Mouse (Mus musculus): ENCODE results near the gene Btbd7. TPM values are rescaled to one million over a fixed set of nuclear protein-coding genes. Genes with fewer than 3 reads are reported as not detected.

Btbd7 gene
- polyA plus RNA-seq, 1 experiment from 2014 or later = 15.6 TPM

DNA sequence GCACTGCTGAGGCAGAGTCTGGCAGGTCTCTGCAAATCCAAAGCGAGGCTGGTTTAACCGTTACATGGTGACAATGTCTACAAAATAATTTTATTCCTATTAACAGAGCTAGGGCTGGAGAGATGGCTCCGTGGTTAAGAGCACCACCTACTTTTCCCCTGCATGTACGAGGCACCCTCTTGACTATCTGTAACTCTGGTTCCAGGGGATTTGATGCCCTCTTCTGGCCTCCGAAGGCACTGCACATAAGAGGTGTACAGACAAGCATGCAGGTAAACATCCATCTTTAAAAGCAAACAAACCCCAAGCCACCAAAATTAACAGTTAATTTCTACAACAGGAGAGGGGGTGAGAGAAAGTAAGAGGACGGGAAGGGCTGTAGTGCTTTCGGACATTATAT lies 122.0 kb downstream of the Btbd7 start:
- Histone ChIP-seq H3K27ac (ENCODE audit: low read depth, low read length) (no peak overlapping the region), H3K9ac (ENCODE audit: low read length) (peak overlapping the region; percentile 74; the same call in 1 of the 2 replicates), H3K4me1 (ENCODE audit: control insufficient read depth, insufficient read depth, low read length) (peaks cover 9% of the 10 kb centered on the region), H3K36me3 (ENCODE audit: control insufficient read depth, insufficient read depth, low read length) (peaks cover 4% of the 10 kb centered on the region; the same call in 1 of the 2 replicates), H3K4me3 (ENCODE audit: low read depth, low read length) (peak overlapping the region; percentile 80), H3K27me3 (replicated peaks; ENCODE audit: control insufficient read depth, insufficient read depth, low read length) (no peaks in the 10 kb centered on the region), H3K4me2 (ENCODE audit: low read length) (peak overlapping the region; percentile 65), H3K9me3 (replicated peaks; ENCODE audit: control insufficient read depth, low read length) (no peaks in the 10 kb centered on the region)
- no peak for DNase-seq (ENCODE audit: low spot score)
- ATAC-seq = no peak
- WGBS = 83% methylated on average over 7 of the region's 7 CpGs

DNA sequence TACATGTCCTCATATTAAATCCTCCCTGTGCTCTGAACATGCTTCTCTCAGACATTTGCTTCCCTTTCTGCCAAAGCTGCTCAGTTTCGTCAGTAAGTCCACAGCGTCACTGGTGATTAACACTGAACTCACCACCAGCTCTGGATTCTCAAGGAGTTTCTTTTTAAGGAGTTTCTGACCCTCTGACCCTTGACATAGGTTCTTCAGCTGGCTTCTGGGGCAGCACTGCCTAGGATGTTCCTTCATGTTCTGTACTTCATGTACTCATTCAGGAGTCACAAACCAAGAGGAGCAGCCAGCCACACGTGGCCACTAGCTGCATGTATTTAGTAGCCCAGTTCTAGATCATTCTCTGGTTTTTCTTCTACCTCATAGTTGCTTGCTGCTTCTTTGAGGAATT lies 130.0 kb downstream of the Btbd7 start:
- no peak for DNase-seq (ENCODE audit: low spot score)
- Histone ChIP-seq H3K36me3 (ENCODE audit: control insufficient read depth, insufficient read depth, low read length) (peaks cover 17% of the 10 kb centered on the region), H3K4me3 (ENCODE audit: low read depth, low read length) (no peak overlapping the region), H3K27me3 (replicated peaks; ENCODE audit: control insufficient read depth, insufficient read depth, low read length) (no peaks in the 10 kb centered on the region), H3K9me3 (replicated peaks; ENCODE audit: control insufficient read depth, low read length) (no peaks in the 10 kb centered on the region), H3K4me2 (ENCODE audit: low read length) (no peak overlapping the region), H3K4me1 (ENCODE audit: control insufficient read depth, insufficient read depth, low read length) (peaks cover 11% of the 10 kb centered on the region), H3K9ac (ENCODE audit: low read length) (no peak overlapping the region), H3K27ac (ENCODE audit: low read depth, low read length) (no peak overlapping the region)
- 86% methylated on average over 3 of the region's 3 CpGs for WGBS
- ATAC-seq = no peak

DNA sequence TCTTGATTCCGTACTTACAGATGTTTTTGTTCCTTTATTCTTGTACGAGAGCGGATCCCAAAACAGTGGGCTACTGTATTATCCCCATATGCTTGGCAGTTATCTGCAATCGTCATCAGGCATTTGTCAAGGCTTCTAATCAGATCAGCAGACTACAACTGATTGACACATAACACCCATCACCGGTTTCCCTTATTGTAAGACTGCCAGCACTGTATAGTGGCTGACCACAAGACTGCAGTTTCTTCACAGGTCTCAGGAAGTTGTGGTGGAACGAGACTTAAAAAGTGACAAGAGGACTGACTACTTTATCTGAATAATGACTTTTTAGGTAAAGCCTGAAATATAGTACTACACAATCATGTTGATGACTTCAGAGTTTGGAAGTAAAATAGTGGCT lies 133.4 kb downstream of the Btbd7 start:
- H3K4me2 ChIP-seq (ENCODE audit: low read length) = peak overlapping the region; percentile 93; the same call in 1 of the 2 replicates
- no peak for ATAC-seq
- no peak overlapping the region for H3K9ac ChIP-seq (ENCODE audit: low read length)
- peaks cover 18% of the 10 kb centered on the region for H3K4me1 ChIP-seq (ENCODE audit: control insufficient read depth, insufficient read depth, low read length)
- no peak overlapping the region; the same call in 1 of the 2 replicates for H3K4me3 ChIP-seq (ENCODE audit: low read depth, low read length)
- no peaks in the 10 kb centered on the region for H3K27me3 ChIP-seq (replicated peaks; ENCODE audit: control insufficient read depth, insufficient read depth, low read length)
- no peaks in the 10 kb centered on the region for H3K9me3 ChIP-seq (replicated peaks; ENCODE audit: control insufficient read depth, low read length)
- no peak for DNase-seq (ENCODE audit: low spot score)
- H3K36me3 ChIP-seq (ENCODE audit: control insufficient read depth, insufficient read depth, low read length) = peaks cover 17% of the 10 kb centered on the region
- WGBS = 55% methylated on average over 6 of the region's 6 CpGs
- no peak overlapping the region for H3K27ac ChIP-seq (ENCODE audit: low read depth, low read length)

DNA sequence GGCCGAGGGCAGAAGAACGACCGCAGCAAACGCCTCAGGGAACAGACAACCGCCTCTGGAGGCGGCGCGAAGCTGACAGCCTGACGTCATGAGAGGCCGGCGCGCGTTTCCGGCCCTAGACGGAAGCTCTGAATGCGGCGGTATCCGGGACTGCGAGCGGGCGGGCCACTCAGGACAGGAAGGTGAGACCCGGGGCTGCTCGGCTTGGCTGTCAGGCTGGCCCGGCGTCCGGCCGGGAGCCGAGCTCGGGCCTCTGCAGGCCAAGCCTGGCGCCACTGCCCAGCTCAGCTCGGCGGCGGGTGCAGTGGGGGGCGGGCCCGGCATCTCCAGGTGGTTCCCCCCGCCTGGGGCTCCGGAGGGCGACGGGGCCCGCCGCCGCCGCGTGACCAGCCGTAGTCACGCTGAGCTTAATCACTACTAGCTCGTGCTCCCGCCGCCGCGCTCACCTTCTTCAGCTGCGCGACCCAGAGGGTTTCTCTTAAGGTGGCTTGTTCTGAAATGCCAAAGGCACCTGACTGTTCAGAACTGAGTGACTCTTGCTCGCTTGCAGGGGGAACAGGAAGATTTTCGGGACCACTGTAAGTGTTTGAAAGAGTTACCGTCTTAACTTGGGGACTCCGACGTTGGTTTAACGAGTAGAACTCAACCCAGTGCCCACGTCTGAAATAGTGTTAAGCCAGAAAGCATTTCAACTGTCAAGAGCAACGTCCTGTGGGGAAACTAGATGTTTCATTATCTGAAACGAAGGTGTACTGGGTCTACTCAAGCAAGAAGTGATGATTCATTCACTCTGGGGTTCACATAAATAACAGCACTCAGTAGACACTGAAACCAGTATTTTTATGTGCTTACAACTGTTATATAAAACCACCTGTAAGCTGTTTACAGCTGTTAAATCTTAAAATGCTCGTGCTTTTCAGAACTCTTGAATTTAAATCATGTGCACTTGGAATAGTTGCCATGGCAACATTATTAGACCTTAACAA lies 134.4 kb downstream of the Btbd7 start, which contains the start of the genes Moap1 and Tmem251:
Gene Moap1, minus strand, starts transcription at position 73 of the 986 bp plus-strand sequence.
Gene Tmem251, plus strand, starts transcription at position 174 of the 986 bp plus-strand sequence.
- peaks cover 18% of the 10 kb centered on the region for H3K4me1 ChIP-seq (ENCODE audit: control insufficient read depth, insufficient read depth, low read length)
- DNase-seq (ENCODE audit: low spot score) (peak; percentile 94), ATAC-seq (peak; percentile 99)
- WGBS = under 1% methylated on average over 59 of the region's 63 CpGs
- peak within 1 kb of the TSS; percentile 87 for H3K4me3 ChIP-seq (ENCODE audit: low read depth, low read length)
- no peaks in the 10 kb centered on the region for H3K9me3 ChIP-seq (replicated peaks; ENCODE audit: control insufficient read depth, low read length)
- peak within 1 kb of the TSS; percentile 93 for H3K4me2 ChIP-seq (ENCODE audit: low read length)
- peak within 1 kb of the TSS; percentile 86 for H3K9ac ChIP-seq (ENCODE audit: low read length)
- peaks cover 11% of the 10 kb centered on the region for H3K36me3 ChIP-seq (ENCODE audit: control insufficient read depth, insufficient read depth, low read length)
- H3K27ac ChIP-seq (ENCODE audit: low read depth, low read length) = peak within 1 kb of the TSS; percentile 88
- no peaks in the 10 kb centered on the region for H3K27me3 ChIP-seq (replicated peaks; ENCODE audit: control insufficient read depth, insufficient read depth, low read length)

DNA sequence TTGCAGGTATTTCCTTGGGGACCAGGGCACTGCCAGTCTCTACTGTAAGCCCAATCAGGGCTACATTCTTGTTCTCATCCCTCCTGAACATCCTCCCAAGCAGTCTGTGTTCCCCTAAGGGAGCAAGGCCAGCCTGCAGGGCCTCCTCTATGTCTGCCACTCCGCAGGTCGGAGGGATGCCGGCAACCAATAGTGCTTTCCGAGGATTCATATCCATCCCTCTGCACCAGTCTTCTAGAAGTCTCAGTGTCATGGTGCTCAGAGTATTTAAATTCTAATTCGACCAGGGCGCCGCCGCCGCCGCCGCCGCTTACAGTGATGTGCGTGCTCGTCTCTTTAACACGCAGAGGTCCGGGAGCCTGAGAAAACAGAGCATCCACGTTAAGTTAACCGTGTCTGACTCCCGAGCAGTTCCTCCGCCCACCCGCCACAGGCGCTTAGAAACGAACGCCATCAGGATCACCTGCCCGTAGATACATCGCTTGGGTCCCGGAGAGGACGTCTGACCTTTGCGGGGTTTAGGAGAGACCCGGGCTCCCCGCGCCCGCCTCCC lies 135.2 kb downstream of the Btbd7 start:
- DNase-seq (ENCODE audit: low spot score) = no peak
- Histone ChIP-seq H3K4me2 (ENCODE audit: low read length) (peak overlapping the region; percentile 93), H3K9me3 (replicated peaks; ENCODE audit: control insufficient read depth, low read length) (no peaks in the 10 kb centered on the region), H3K4me3 (ENCODE audit: low read depth, low read length) (peak overlapping the region; percentile 87), H3K4me1 (ENCODE audit: control insufficient read depth, insufficient read depth, low read length) (peaks cover 18% of the 10 kb centered on the region), H3K27ac (ENCODE audit: low read depth, low read length) (peak overlapping the region; percentile 88), H3K27me3 (replicated peaks; ENCODE audit: control insufficient read depth, insufficient read depth, low read length) (no peaks in the 10 kb centered on the region), H3K36me3 (ENCODE audit: control insufficient read depth, insufficient read depth, low read length) (peaks cover 5% of the 10 kb centered on the region), H3K9ac (ENCODE audit: low read length) (peak overlapping the region; percentile 86)
- WGBS = 1% methylated on average over 33 of the region's 33 CpGs
- peak; percentile 72 for ATAC-seq

DNA sequence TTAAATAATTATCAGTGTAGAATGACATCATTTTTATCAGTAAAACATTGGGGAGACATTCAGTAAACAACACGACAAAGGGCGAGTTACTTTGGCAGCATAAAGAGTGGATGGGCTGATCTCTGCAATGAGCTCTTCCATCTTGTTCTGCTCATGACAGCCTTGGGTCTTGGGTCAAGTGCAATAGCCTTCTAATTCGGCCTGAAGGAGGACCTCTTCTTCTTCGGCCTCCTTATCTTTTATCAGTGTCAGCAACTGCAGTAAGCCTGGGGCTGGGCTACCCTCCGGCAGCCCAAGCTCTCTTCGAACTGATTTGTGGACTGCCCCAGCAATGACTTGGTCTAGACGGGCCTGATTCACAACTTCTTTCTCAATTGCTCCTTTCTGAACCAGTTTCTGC lies 136.2 kb downstream of the Btbd7 start:
- no peak for DNase-seq (ENCODE audit: low spot score)
- Histone ChIP-seq H3K9me3 (replicated peaks; ENCODE audit: control insufficient read depth, low read length) (no peaks in the 10 kb centered on the region), H3K9ac (ENCODE audit: low read length) (no peak overlapping the region), H3K4me3 (ENCODE audit: low read depth, low read length) (no peak overlapping the region), H3K27me3 (replicated peaks; ENCODE audit: control insufficient read depth, insufficient read depth, low read length) (no peaks in the 10 kb centered on the region), H3K4me1 (ENCODE audit: control insufficient read depth, insufficient read depth, low read length) (peaks cover 18% of the 10 kb centered on the region), H3K36me3 (ENCODE audit: control insufficient read depth, insufficient read depth, low read length) (peaks cover 3% of the 10 kb centered on the region; the same call in 1 of the 2 replicates), H3K4me2 (ENCODE audit: low read length) (no peak overlapping the region; the same call in 1 of the 2 replicates), H3K27ac (ENCODE audit: low read depth, low read length) (no peak overlapping the region)
- 92% methylated on average over 7 of the region's 7 CpGs for WGBS
- ATAC-seq = no peak

GRCm38 (mm10) chr12:102740285-102740684 lies 138.0 kb downstream of the Btbd7 start:
- H3K4me3 ChIP-seq (ENCODE audit: low read depth, low read length) = no peak overlapping the region
- peak; percentile 58 for DNase-seq (ENCODE audit: low spot score)

DNA sequence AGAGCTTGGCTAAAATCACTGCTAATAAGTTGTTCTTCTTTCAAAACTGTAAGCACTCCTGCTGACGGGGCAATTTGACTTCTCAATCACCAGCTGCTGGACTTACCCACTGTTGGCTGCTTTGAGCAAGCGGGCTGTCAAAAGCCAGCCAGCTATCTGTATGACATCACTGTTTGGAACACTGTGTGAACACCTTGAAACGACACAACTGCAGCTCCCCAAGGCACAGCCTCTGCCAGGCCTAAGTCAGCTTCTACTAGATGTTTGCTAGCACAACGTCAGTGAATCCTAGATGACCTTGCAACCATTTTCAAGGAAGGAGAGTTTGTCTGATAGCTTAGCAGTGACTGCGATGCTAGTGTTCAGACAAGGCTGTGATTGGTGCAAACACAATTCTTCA lies 139.2 kb downstream of the Btbd7 start:
- Histone ChIP-seq H3K27me3 (replicated peaks; ENCODE audit: control insufficient read depth, insufficient read depth, low read length) (no peaks in the 10 kb centered on the region), H3K9ac (ENCODE audit: low read length) (no peak overlapping the region), H3K4me3 (ENCODE audit: low read depth, low read length) (no peak overlapping the region), H3K4me2 (ENCODE audit: low read length) (no peak overlapping the region), H3K9me3 (replicated peaks; ENCODE audit: control insufficient read depth, low read length) (no peaks in the 10 kb centered on the region), H3K36me3 (ENCODE audit: control insufficient read depth, insufficient read depth, low read length) (no peaks in the 10 kb centered on the region), H3K4me1 (ENCODE audit: control insufficient read depth, insufficient read depth, low read length) (peaks cover 8% of the 10 kb centered on the region), H3K27ac (ENCODE audit: low read depth, low read length) (no peak overlapping the region)
- 78% methylated on average over 5 of the region's 5 CpGs for WGBS
- ATAC-seq (no peak), DNase-seq (ENCODE audit: low spot score) (no peak)

More at GRCm38 (mm10) chr12:102740285-102740684, 138.0 kb downstream of the Btbd7 start:
- H3K36me3 ChIP-seq (ENCODE audit: control insufficient read depth, insufficient read depth, low read length) = no peaks in the 10 kb centered on the region
- H3K9ac ChIP-seq (ENCODE audit: low read length) = no peak overlapping the region
- 65% methylated on average over 3 of the region's 3 CpGs for WGBS
- ATAC-seq = no peak
- no peak overlapping the region for H3K4me2 ChIP-seq (ENCODE audit: low read length)
- H3K9me3 ChIP-seq (replicated peaks; ENCODE audit: control insufficient read depth, low read length) = no peaks in the 10 kb centered on the region
- no peaks in the 10 kb centered on the region for H3K27me3 ChIP-seq (replicated peaks; ENCODE audit: control insufficient read depth, insufficient read depth, low read length)
- H3K27ac ChIP-seq (ENCODE audit: low read depth, low read length) = no peak overlapping the region
- H3K4me1 ChIP-seq (ENCODE audit: control insufficient read depth, insufficient read depth, low read length) = peaks cover 18% of the 10 kb centered on the region

Data from forebrain, embryonic 14.5 days (tissue).